10 mouse cellular contexts compared by ENCODE assay signal in genomic region chr13:97598507-97599431, GRCm38 (mm10).
DNase-seq lines count a peak whose midpoint lies in the region; ATAC-seq and TF ChIP-seq lines count a peak whose summit lies in the region.
"Had no signal": no experiment of that assay in that cellular context is flagged by ENCODE, and none has a peak within 500 bp of the region (broad histone marks: within the 10 kb centered on the region; RNA-seq: fewer than 3 reads in every experiment).

No protein-coding gene starts in this region.

- H3K4me3 ChIP-seq in left cerebral cortex, adult 2 months, result no peak overlapping the region
- H3K4me3 ChIP-seq in kidney, adult 2 months (ENCODE audit: insufficient read depth, low read depth, low read length), result no peak overlapping the region
- H3K4me3 ChIP-seq in liver, embryonic 12.5 days, result no peak overlapping the region

- no peak for DNase-seq in left cerebral cortex, adult 2 months (ENCODE audit: extremely low spot score in 1 of 2, low spot score in 2 of 2)
- no peak for DNase-seq in left cerebral cortex, postnatal 4 days
- peak; percentile 76 for DNase-seq in forelimb bud, embryonic 11.5 days (ENCODE audit: low read depth, low spot score)
- peak; percentile 48 for DNase-seq in kidney, adult 2 months
- DNase-seq in mesoderm, embryonic 11.5 days (ENCODE audit: low read depth, low spot score), result peak; percentile 64
- no peak for DNase-seq in cerebellum, postnatal 25 days
- DNase-seq in layer of hippocampus, postnatal 10 days (ENCODE audit: low spot score in 2 of 2), result no peak
- DNase-seq: cerebellum, adult 9-10 months had no signal

- 0 out of 2 replicates have a peak, but pooled peaks cover 4% of the 10 kb centered on the region for H3K4me1 ChIP-seq in kidney, adult 2 months (ENCODE audit: control insufficient read depth, insufficient read depth, low read length)
- no peaks in the 10 kb centered on the region for H3K4me1 ChIP-seq in liver, embryonic 12.5 days

- no peaks in the 10 kb centered on the region for H3K27me3 ChIP-seq in kidney, adult 2 months (replicated peaks; ENCODE audit: control insufficient read depth, insufficient read depth, low read length)
- H3K27me3 ChIP-seq in liver, embryonic 12.5 days (replicated peaks), result no peaks in the 10 kb centered on the region; the same call in 1 of the 2 replicates

- TF ChIP-seq CTCF in left cerebral cortex, adult 2 months (IDR thresholded peaks at IDR 0.05), result no peak
- TF ChIP-seq CTCF in kidney, adult 2 months (conservative IDR thresholded peaks at IDR 0.05; ENCODE audit: insufficient read depth, insufficient read length, low read depth, low read length), result no peak

- H3K27ac ChIP-seq in left cerebral cortex, adult 2 months, result peak overlapping the region; percentile 21; the same call in 1 of the 2 replicates
- H3K27ac ChIP-seq in kidney, adult 2 months (ENCODE audit: insufficient read depth, low read depth, low read length), result no peak overlapping the region
- no peak overlapping the region for H3K27ac ChIP-seq in liver, embryonic 12.5 days
- H3K27ac ChIP-seq: liver, embryonic 14.5 days had no signal

- no peak overlapping the region for H3K4me2 ChIP-seq in liver, embryonic 12.5 days

- intact Hi-C loops in left cerebral cortex, adult 2 months (cut with DNase I), result no loop called here
- intact Hi-C loops in left cerebral cortex, postnatal 4 days (cut with DNase I), result no loop called here

- ATAC-seq in liver, embryonic 12.5 days, result no peak

- H3K36me3 ChIP-seq in kidney, adult 2 months (ENCODE audit: control insufficient read depth, insufficient read depth, low read length), result no peaks in the 10 kb centered on the region
- H3K36me3 ChIP-seq in liver, embryonic 12.5 days, result no peaks in the 10 kb centered on the region

- TF ChIP-seq POLR2A in kidney, adult 2 months (IDR thresholded peaks at IDR 0.05; ENCODE audit: low read depth, low read length), result no peak

- H3K9me3 ChIP-seq in liver, embryonic 12.5 days (replicated peaks), result no peaks in the 10 kb centered on the region

- H3K9ac ChIP-seq in liver, embryonic 12.5 days, result no peak overlapping the region
- H3K9ac ChIP-seq: liver, embryonic 14.5 days had no signal

- WGBS in kidney, adult 2 months, result 36% methylated on average over 15 of the region's 15 CpGs
- WGBS in liver, embryonic 12.5 days (ENCODE audit: insufficient replicate concordance), result 64% methylated on average over 15 of the region's 15 CpGs

Comparison
In these comparisons a context has a peak if more than half of its experiments do, and no peak if none do; other contexts are left out.
1. DNase-seq: peak in forelimb bud, embryonic 11.5 days (single experiment), kidney, adult 2 months (single experiment) and mesoderm, embryonic 11.5 days (single experiment); none in left cerebral cortex, adult 2 months (0 of 2), left cerebral cortex, postnatal 4 days (single experiment), cerebellum, postnatal 25 days (0 of 2) and layer of hippocampus, postnatal 10 days (0 of 2).